Mouse (Mus musculus) myocyte (in vitro differentiated cells): ENCODE results near the gene Srrm3.
A peak's percentile ranks its signal among the peaks of the same experiment; 100 is the strongest.

ENCODE experiments used
- CEBPB ChIP-seq: IDR thresholded peaks from 2 replicates; pipeline ENCODE4 v1.6.1; 2011; ENCODE audit warnings: mild to moderate bottlenecking, moderate library complexity; ENCODE audit not compliant: poor library complexity, insufficient read depth, severe bottlenecking
- MAX ChIP-seq: IDR thresholded peaks from one replicate; pipeline ENCODE4 v1.6.1; 2011; ENCODE audit warnings: low read depth, mild to moderate bottlenecking, control low read depth
- POLR2A ChIP-seq: IDR thresholded peaks from one replicate; pipeline ENCODE4 v1.6.1; 2011; ENCODE audit warnings: low read depth, mild to moderate bottlenecking, control low read depth, moderate library complexity; ENCODE audit not compliant: insufficient read length
- REST ChIP-seq: IDR thresholded peaks from one replicate; pipeline ENCODE4 v1.6.1; 2011; ENCODE audit warnings: mild to moderate bottlenecking, control low read depth, moderate library complexity; ENCODE audit not compliant: insufficient read depth, insufficient read length
- TCF12 ChIP-seq: IDR thresholded peaks from one replicate; pipeline ENCODE4 v1.6.1; 2011; ENCODE audit warnings: mild to moderate bottlenecking, control low read depth; ENCODE audit not compliant: poor library complexity, insufficient read depth, severe bottlenecking
- USF1 ChIP-seq: IDR thresholded peaks from one replicate; pipeline ENCODE4 v1.6.1; 2011; ENCODE audit warnings: low read depth, mild to moderate bottlenecking, control low read depth, moderate library complexity

DNA sequence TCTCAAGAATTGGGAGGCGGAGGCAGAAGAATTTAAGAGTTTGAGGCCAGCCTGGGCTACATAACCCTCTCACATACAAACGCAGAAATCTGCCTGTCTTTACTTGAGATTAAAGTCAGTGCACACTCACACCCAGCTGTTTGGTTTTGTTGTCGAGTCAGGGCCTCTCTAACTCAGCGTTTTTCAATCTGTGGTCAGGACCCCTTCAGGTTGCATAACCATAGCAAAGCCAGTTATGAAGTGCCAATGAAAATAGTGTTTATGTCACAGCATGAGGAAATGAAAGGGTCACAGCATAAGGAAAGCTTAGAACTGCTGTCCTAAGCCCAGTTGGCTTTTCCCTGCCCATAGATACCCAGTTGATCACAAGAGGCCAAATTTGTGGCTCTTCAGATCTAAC lies 100.2 kb downstream of the Srrm3 start:
- TF ChIP-seq POLR2A (peak; percentile 5), REST (no peak), USF1 (no peak), TCF12 (no peak), MAX (no peak), CEBPB (no peak)
